Mouse (Mus musculus) stomach, embryonic 16.5 days (tissue): ENCODE results near the gene Maz. TPM values are rescaled to one million over a fixed set of nuclear protein-coding genes. Genes with fewer than 3 reads are reported as not detected.

Source experiments
- ATAC-seq: fragments of 200-750 bp; cut with Nextera tagmentation; 2 replicates; pipeline ENCODE4 v1.8.0; 2017; ENCODE audit warnings: moderate number of reproducible peaks, moderate TSS enrichment; ENCODE audit not compliant: insufficient read depth, low FRiP score
- H3K27ac ChIP-seq: fragments of 300-500 bp; sonication (generic); 2 replicates; pipeline ENCODE4 v1.5.1; 2014; ENCODE audit warnings: low read length
- H3K27me3 ChIP-seq: fragments of 300-500 bp; sonication (generic); 2 replicates; pipeline ENCODE4 v1.6.1; 2014; ENCODE audit warnings: low read length, control low read depth, mixed read lengths; ENCODE audit not compliant: control insufficient read depth, insufficient read depth
- H3K36me3 ChIP-seq: fragments of 300-500 bp; sonication (generic); 2 replicates; pipeline ENCODE4 v1.6.1; 2014; ENCODE audit warnings: low read length; ENCODE audit not compliant: control insufficient read depth, insufficient read depth
- H3K4me1 ChIP-seq: fragments of 300-500 bp; sonication (generic); 2 replicates; pipeline ENCODE4 v1.6.1; 2014; ENCODE audit warnings: low read length, control low read depth, mixed read lengths; ENCODE audit not compliant: control insufficient read depth, insufficient read depth
- H3K4me2 ChIP-seq: fragments of 300-500 bp; sonication (generic); 2 replicates; pipeline ENCODE4 v1.6.1; 2014; ENCODE audit warnings: low read depth, low read length, mixed read lengths
- H3K4me3 ChIP-seq: fragments of 300-500 bp; sonication (generic); replicated peaks from 2 replicates; pipeline ENCODE4 v1.5.1; 2014; ENCODE audit warnings: mild to moderate bottlenecking, low read length
- H3K9ac ChIP-seq: fragments of 300-500 bp; sonication (generic); 2 replicates; pipeline ENCODE4 v1.6.1; 2014; ENCODE audit warnings: low read length
- H3K9me3 ChIP-seq: fragments of 300-500 bp; sonication (generic); replicated peaks from 2 replicates; pipeline ENCODE4 v1.6.1; 2016; ENCODE audit warnings: low read length, control low read depth; ENCODE audit not compliant: control insufficient read depth
- WGBS: fragments of 180-500 bp; shearing (Covaris S2); extraction: QIAGEN DNeasy Blood & Tissue Kit; methylation state at CpG from one replicate; pipeline ENCODE4 v1.1.7; 2014; 5-methylcytosine and 5-hydroxymethylcytosine counted together
- polyA plus RNA-seq: library from polyadenylated mRNA; unstranded; fragments of >200 nt; fragmentation: Nextera tagmentation; extraction: Ambion mirVana; gene quantifications from 2 replicates; pipeline ENCODE4 v1.2.1, GENCODE M21; 2015

Gene Maz
- polyA plus RNA-seq, 1 experiment from 2014 or later: 27.9 TPM

- H3K27me3 ChIP-seq: no peaks in the 10 kb centered on the region
- H3K9ac ChIP-seq: peak overlapping the region; percentile 65
- WGBS: 70% methylated on average over 15 of the region's 15 CpGs
- peak overlapping the region; percentile 66 for H3K27ac ChIP-seq
- peaks cover 75% of the 10 kb centered on the region for H3K4me1 ChIP-seq
- ATAC-seq: no peak
- H3K36me3 ChIP-seq: peaks cover 15% of the 10 kb centered on the region; the same call in 1 of the 2 replicates
- H3K4me3 ChIP-seq: 0 out of 2 replicates have a peak overlapping the region, but pooled peaks have one; percentile 8
- no peaks in the 10 kb centered on the region for H3K9me3 ChIP-seq
- peak overlapping the region; percentile 84 for H3K4me2 ChIP-seq
Observed at GRCm38 (mm10) chr7:127018416-127019305, 8.2 kb downstream of the Maz start.

GRCm38 (mm10) chr7:127017950-127018345 is 8.9 kb downstream of the Maz start:
- no peak for ATAC-seq
- H3K4me2 ChIP-seq: peak overlapping the region; percentile 84
- 35% methylated on average over 6 of the region's 6 CpGs for WGBS
- H3K36me3 ChIP-seq: peaks cover 10% of the 10 kb centered on the region; the same call in 1 of the 2 replicates
- peak overlapping the region; percentile 8 for H3K4me3 ChIP-seq
- H3K27me3 ChIP-seq: no peaks in the 10 kb centered on the region
- peaks cover 70% of the 10 kb centered on the region for H3K4me1 ChIP-seq
- peak overlapping the region; percentile 65 for H3K9ac ChIP-seq
- H3K27ac ChIP-seq: peak overlapping the region; percentile 66
- no peaks in the 10 kb centered on the region for H3K9me3 ChIP-seq

- Histone ChIP-seq H3K9me3 (no peaks in the 10 kb centered on the region), H3K4me1 (peaks cover 65% of the 10 kb centered on the region)
- WGBS: 2% methylated on average over 39 of the region's 39 CpGs
Observed at GRCm38 (mm10) chr7:127016971-127017949, 9.6 kb downstream of the Maz start, which contains the start of gene Pagr1a. Pagr1a (minus strand) TSS chr7:127017352.

GRCm38 (mm10) chr7:127016486-127016938 is 10.3 kb downstream of the Maz start:
- H3K9me3 ChIP-seq: no peaks in the 10 kb centered on the region
- peak; percentile 48 for ATAC-seq
- H3K27ac ChIP-seq: peak overlapping the region; percentile 98
- peak overlapping the region; percentile 91 for H3K9ac ChIP-seq
- H3K27me3 ChIP-seq: no peaks in the 10 kb centered on the region
- H3K4me3 ChIP-seq: peak overlapping the region; percentile 63
- under 1% methylated on average over 22 of the region's 22 CpGs for WGBS
- peaks cover 8% of the 10 kb centered on the region; the same call in 1 of the 2 replicates for H3K36me3 ChIP-seq
- H3K4me2 ChIP-seq: peak overlapping the region; percentile 85
- H3K4me1 ChIP-seq: peaks cover 58% of the 10 kb centered on the region

More at GRCm38 (mm10) chr7:127016971-127017949, 9.6 kb downstream of the Maz start, which contains the start of gene Pagr1a:
- no peaks in the 10 kb centered on the region for H3K27me3 ChIP-seq
- H3K36me3 ChIP-seq: peaks cover 8% of the 10 kb centered on the region; the same call in 1 of the 2 replicates
- peak; percentile 88 for ATAC-seq
- H3K9ac ChIP-seq: peak within 1 kb of the TSS; percentile 91
- peak within 1 kb of the TSS; percentile 63 for H3K4me3 ChIP-seq
- peak within 1 kb of the TSS; percentile 85 for H3K4me2 ChIP-seq
- H3K27ac ChIP-seq: peak within 1 kb of the TSS; percentile 98

GRCm38 (mm10) chr7:127016481-127016485 is 10.6 kb downstream of the Maz start, which contains the start of gene Pagr1b:
Pagr1b (minus strand) TSS chr7:127016484.
- Histone ChIP-seq H3K9me3 (no peaks in the 10 kb centered on the region), H3K4me3 (peak within 1 kb of the TSS; percentile 63), H3K9ac (peak within 1 kb of the TSS; percentile 91), H3K36me3 (peaks cover 8% of the 10 kb centered on the region; the same call in 1 of the 2 replicates), H3K4me1 (peaks cover 56% of the 10 kb centered on the region), H3K27ac (peak within 1 kb of the TSS; percentile 98), H3K4me2 (peak within 1 kb of the TSS; percentile 85), H3K27me3 (no peaks in the 10 kb centered on the region)
- ATAC-seq: no peak

- no peaks in the 10 kb centered on the region for H3K9me3 ChIP-seq
- H3K4me1 ChIP-seq: peaks cover 54% of the 10 kb centered on the region
- peaks cover 8% of the 10 kb centered on the region; the same call in 1 of the 2 replicates for H3K36me3 ChIP-seq
- peak overlapping the region; percentile 85 for H3K4me2 ChIP-seq
- peak overlapping the region; percentile 91 for H3K9ac ChIP-seq
- H3K4me3 ChIP-seq: peak overlapping the region; percentile 63
- peak overlapping the region; percentile 98 for H3K27ac ChIP-seq
- ATAC-seq: peak; percentile 19; the same call in 1 of the 2 replicates
- WGBS: 3% methylated on average over 10 of the region's 10 CpGs
- no peaks in the 10 kb centered on the region for H3K27me3 ChIP-seq
Observed at GRCm38 (mm10) chr7:127016081-127016480, 10.8 kb downstream of the Maz start.

- H3K27ac ChIP-seq: no peak overlapping the region
- ATAC-seq: no peak
- no peak overlapping the region; the same call in 1 of the 2 replicates for H3K9ac ChIP-seq
- 91% methylated on average over 12 of the region's 12 CpGs for WGBS
- peak overlapping the region; percentile 60; the same call in 1 of the 2 replicates for H3K4me3 ChIP-seq
- H3K4me2 ChIP-seq: no peak overlapping the region
- H3K36me3 ChIP-seq: peaks cover 8% of the 10 kb centered on the region; the same call in 1 of the 2 replicates
- no peaks in the 10 kb centered on the region for H3K27me3 ChIP-seq
- peaks cover 50% of the 10 kb centered on the region for H3K4me1 ChIP-seq
- no peaks in the 10 kb centered on the region for H3K9me3 ChIP-seq
Observed at GRCm38 (mm10) chr7:127014993-127015392, 11.8 kb downstream of the Maz start.

- H3K9me3 ChIP-seq: no peaks in the 10 kb centered on the region
- H3K9ac ChIP-seq: peak within 1 kb of the TSS; percentile 65
- peak within 1 kb of the TSS; percentile 70 for H3K27ac ChIP-seq
- H3K4me3 ChIP-seq: peak within 1 kb of the TSS; percentile 63
- ATAC-seq: no peak
- peaks cover 8% of the 10 kb centered on the region; the same call in 1 of the 2 replicates for H3K36me3 ChIP-seq
- peak within 1 kb of the TSS; percentile 85 for H3K4me2 ChIP-seq
- H3K27me3 ChIP-seq: no peaks in the 10 kb centered on the region
- WGBS: 20% methylated on average over 11 of the region's 11 CpGs
- H3K4me1 ChIP-seq: peaks cover 46% of the 10 kb centered on the region
Observed at GRCm38 (mm10) chr7:127014320-127014719, 12.5 kb downstream of the Maz start, which contains the start of gene Mvp. Mvp (minus strand) TSS chr7:127014621.
